Mouse (Mus musculus): ENCODE measurements around the gene Nudcd3. TPM values are rescaled to one million over a fixed set of nuclear protein-coding genes. Genes with fewer than 3 reads are reported as not detected.

Nudcd3 gene
- 10 to 100 TPM; 65.7 to 68.2 TPM for total RNA-seq (2021)

GRCm38 (mm10) chr11:6200087-6200569, at the start of gene Nudcd3:
Gene Nudcd3 (minus strand): TSS chr11:6200415.
- DNase-seq: peak; percentile 90 to 92
- intact Hi-C loops (cut with DNase I): loop anchor here (5.0 kb wide), 1 partner anchor 62 kb away; no protein-coding TSS in a partner anchor

GRCm38 (mm10) chr11:6244707-6245106, 44.5 kb upstream of the Nudcd3 start:
- DNase-seq: no peak
- intact Hi-C loops (cut with DNase I): no loop called here

- intact Hi-C loops (cut with DNase I): no loop called here
Observed at GRCm38 (mm10) chr11:6233025-6233424, 32.8 kb upstream of the Nudcd3 start.

GRCm38 (mm10) chr11:6230012-6230411, 29.8 kb upstream of the Nudcd3 start, which contains the start of gene Npc1l1:
Gene Npc1l1 (minus strand): TSS chr11:6230143.
- intact Hi-C loops (cut with DNase I): no loop called here

More at GRCm38 (mm10) chr11:6233025-6233424, 32.8 kb upstream of the Nudcd3 start:
- DNase-seq: no peak

GRCm38 (mm10) chr11:6224541-6225229, 24.5 kb upstream of the Nudcd3 start:
- intact Hi-C loops (cut with DNase I): no loop called here
- no peak for DNase-seq

More at GRCm38 (mm10) chr11:6230012-6230411, 29.8 kb upstream of the Nudcd3 start, which contains the start of gene Npc1l1:
- no peak for DNase-seq

- no peak for DNase-seq
- intact Hi-C loops (cut with DNase I): no loop called here
Observed at GRCm38 (mm10) chr11:6222187-6222586, 22.0 kb upstream of the Nudcd3 start.

- no peak for DNase-seq
- intact Hi-C loops (cut with DNase I): no loop called here
Observed at GRCm38 (mm10) chr11:6219967-6220366, 19.8 kb upstream of the Nudcd3 start.

GRCm38 (mm10) chr11:6218189-6218896, 18.1 kb upstream of the Nudcd3 start:
- DNase-seq: no peak
- intact Hi-C loops (cut with DNase I): no loop called here

GRCm38 (mm10) chr11:6216834-6217233, 16.6 kb upstream of the Nudcd3 start:
- no peak for DNase-seq
- intact Hi-C loops (cut with DNase I): no loop called here

- DNase-seq: no peak
- intact Hi-C loops (cut with DNase I): no loop called here
Observed at GRCm38 (mm10) chr11:6208158-6208557, 7.9 kb upstream of the Nudcd3 start.

- no peak for DNase-seq
- intact Hi-C loops (cut with DNase I): no loop called here
Observed at GRCm38 (mm10) chr11:6207090-6207489, 6.9 kb upstream of the Nudcd3 start.

- DNase-seq: no peak
- intact Hi-C loops (cut with DNase I): loop anchor here (5.0 kb wide), 1 partner anchor 62 kb away; no protein-coding TSS in a partner anchor
Observed at GRCm38 (mm10) chr11:6200570-6200969, 355 bp upstream of the Nudcd3 start.

GRCm38 (mm10) chr11:6199410-6200086, 667 bp downstream of the Nudcd3 start, which contains the start of gene A730071L15Rik:
Gene A730071L15Rik (plus strand): TSS chr11:6200029.
- intact Hi-C loops (cut with DNase I): loop anchor here (5.0 kb wide), 1 partner anchor 63 kb away; no protein-coding TSS in a partner anchor

GRCm38 (mm10) chr11:6198449-6198848, 1.8 kb downstream of the Nudcd3 start:
- no peak for DNase-seq
- intact Hi-C loops (cut with DNase I): no loop called here

More at GRCm38 (mm10) chr11:6199410-6200086, 667 bp downstream of the Nudcd3 start, which contains the start of gene A730071L15Rik:
- DNase-seq: no peak

GRCm38 (mm10) chr11:6196780-6197179, 3.4 kb downstream of the Nudcd3 start:
- no peak for DNase-seq
- intact Hi-C loops (cut with DNase I): no loop called here

GRCm38 (mm10) chr11:6187878-6188277, 12.3 kb downstream of the Nudcd3 start:
- peak; percentile 95 to 97 for DNase-seq
- intact Hi-C loops (cut with DNase I): loop anchor here (1.0 to 5.0 kb wide), 3 partner anchors 71 to 192 kb away; no protein-coding TSS in a partner anchor

GRCm38 (mm10) chr11:6187399-6187798, 12.8 kb downstream of the Nudcd3 start:
- intact Hi-C loops (cut with DNase I): loop anchor here (1.0 to 5.0 kb wide), 3 partner anchors 70 to 191 kb away; no protein-coding TSS in a partner anchor
- DNase-seq: no peak

GRCm38 (mm10) chr11:6184202-6184935, 15.8 kb downstream of the Nudcd3 start:
- DNase-seq: peak; percentile 36 to 40
- intact Hi-C loops (cut with DNase I): no loop called here

- intact Hi-C loops (cut with DNase I): no loop called here
- DNase-seq: no peak
Observed at GRCm38 (mm10) chr11:6183246-6183645, 17.0 kb downstream of the Nudcd3 start.
